Mouse (Mus musculus) hindbrain, embryonic 14.5 days (tissue): ENCODE results near the gene Angptl8. TPM values are rescaled to one million over a fixed set of nuclear protein-coding genes. Genes with fewer than 3 reads are reported as not detected.
"Not testable (repeated sequence)": the region's sequence is repeated elsewhere in the genome, so short reads cannot be mapped to it uniquely, and the experiment has no call there.

Source experiments
- ATAC-seq: fragments of 200-750 bp; cut with Nextera tagmentation; 2 replicates; pipeline ENCODE4 v1.8.0; 2017; ENCODE audit warnings: moderate number of reproducible peaks, mild to moderate bottlenecking, moderate TSS enrichment, moderate library complexity; ENCODE audit not compliant: low FRiP score
- DNase-seq: peaks from one replicate; pipeline ENCODE4 v3.0.0-alpha.2; 2015; ENCODE audit warnings: low spot score
- H3K27ac ChIP-seq: fragments of 300-500 bp; sonication (generic); 2 replicates; pipeline ENCODE4 v1.5.1; 2014; ENCODE audit warnings: mild to moderate bottlenecking, moderate library complexity
- H3K27me3 ChIP-seq: fragments of 300-500 bp; sonication (generic); 2 replicates; pipeline ENCODE4 v1.6.1; 2014; ENCODE audit warnings: mild to moderate bottlenecking, low read length, mixed read lengths; ENCODE audit not compliant: control insufficient read depth, insufficient read depth
- H3K36me3 ChIP-seq: fragments of 300-500 bp; sonication (generic); replicated peaks from 2 replicates; pipeline ENCODE4 v1.6.1; 2014; ENCODE audit not compliant: control insufficient read depth, insufficient read depth
- H3K4me1 ChIP-seq: fragments of 300-500 bp; sonication (generic); replicated peaks from 2 replicates; pipeline ENCODE4 v1.6.1; 2014; ENCODE audit warnings: antibody characterized with exemption, low read length, mixed read lengths; ENCODE audit not compliant: control insufficient read depth, insufficient read depth
- H3K4me2 ChIP-seq: fragments of 300-500 bp; sonication (generic); replicated peaks from 2 replicates; pipeline ENCODE4 v1.6.1; 2014; ENCODE audit warnings: mild to moderate bottlenecking, moderate library complexity
- H3K4me3 ChIP-seq: fragments of 300-500 bp; sonication (generic); replicated peaks from 2 replicates; pipeline ENCODE4 v1.5.1; 2014; ENCODE audit warnings: mild to moderate bottlenecking, low read length
- H3K9ac ChIP-seq: fragments of 300-500 bp; sonication (generic); 2 replicates; pipeline ENCODE4 v1.6.1; 2014
- H3K9me3 ChIP-seq: fragments of 300-500 bp; sonication (generic); 2 replicates; pipeline ENCODE4 v1.6.1; 2016; ENCODE audit warnings: low read length; ENCODE audit not compliant: control insufficient read depth
- WGBS: fragments of 180-500 bp; shearing (Covaris S2); extraction: QIAGEN DNeasy Blood & Tissue Kit; methylation state at CpG from one replicate; pipeline ENCODE4 v1.1.7; 2014; 5-methylcytosine and 5-hydroxymethylcytosine counted together
- polyA plus RNA-seq: library from polyadenylated mRNA; unstranded; fragments of >200 nt; fragmentation: Nextera tagmentation; extraction: Ambion mirVana; gene quantifications from 2 replicates; pipeline ENCODE4 v1.2.1, GENCODE M21; 2014

The Angptl8 gene
- polyA plus RNA-seq: 0.33 and 0.62 TPM in 2 replicates

GRCm38 (mm10) chr9:21835258-21835912 is at the start of gene Angptl8:
Angptl8 (plus strand) TSS chr9:21835510.
- Histone ChIP-seq H3K9me3 (no peaks in the 10 kb centered on the region), H3K9ac (no peak within 1 kb of the TSS), H3K27me3 (no peaks in the 10 kb centered on the region), H3K27ac (no peak within 1 kb of the TSS), H3K4me2 (no peak within 1 kb of the TSS), H3K36me3 (no peaks in the 10 kb centered on the region), H3K4me1 (no peaks in the 10 kb centered on the region), H3K4me3 (no peak within 1 kb of the TSS)
- WGBS: 64% methylated on average over 15 of the region's 15 CpGs
- DNase-seq (no peak), ATAC-seq (no peak)

- not testable (repeated sequence) for H3K4me1 ChIP-seq, H3K36me3 ChIP-seq, H3K27ac ChIP-seq, H3K9me3 ChIP-seq, DNase-seq, H3K27me3 ChIP-seq, H3K4me3 ChIP-seq, H3K4me2 ChIP-seq, H3K9ac ChIP-seq, ATAC-seq
- 79% methylated on average over 1 of the region's 2 CpGs for WGBS
Observed at GRCm38 (mm10) chr9:21786309-21786708, 49.0 kb upstream of the Angptl8 start.

DNA sequence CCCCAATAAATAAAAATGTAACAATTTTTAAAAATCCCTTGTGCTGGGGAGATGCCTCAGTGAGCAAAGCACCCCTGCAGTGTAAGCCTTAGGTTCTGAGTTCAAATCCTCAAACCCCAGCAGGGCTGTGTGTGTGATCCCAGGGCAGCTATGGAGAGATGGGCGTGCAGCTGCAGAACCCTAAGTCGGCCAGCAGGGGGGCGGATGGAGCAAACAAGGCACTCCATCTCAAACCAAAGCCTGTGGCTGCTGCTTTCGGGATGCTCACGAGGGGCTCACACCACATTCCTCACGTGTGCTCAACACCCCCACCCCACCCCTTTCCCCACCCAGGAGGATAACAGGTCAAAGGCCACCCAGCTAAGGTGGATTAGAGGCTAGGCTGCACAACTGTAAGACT is 48.4 kb upstream of the Angptl8 start:
- H3K4me3 ChIP-seq: no peak overlapping the region
- WGBS: 5% methylated on average over 6 of the region's 6 CpGs
- peak; percentile 40; the same call in 1 of the 2 replicates for ATAC-seq
- no peak overlapping the region for H3K27ac ChIP-seq
- H3K4me2 ChIP-seq: no peak overlapping the region
- no peaks in the 10 kb centered on the region for H3K27me3 ChIP-seq
- H3K36me3 ChIP-seq: no peaks in the 10 kb centered on the region
- peak; percentile 64 for DNase-seq
- H3K9ac ChIP-seq: no peak overlapping the region
- no peaks in the 10 kb centered on the region for H3K4me1 ChIP-seq
- no peaks in the 10 kb centered on the region for H3K9me3 ChIP-seq

DNA sequence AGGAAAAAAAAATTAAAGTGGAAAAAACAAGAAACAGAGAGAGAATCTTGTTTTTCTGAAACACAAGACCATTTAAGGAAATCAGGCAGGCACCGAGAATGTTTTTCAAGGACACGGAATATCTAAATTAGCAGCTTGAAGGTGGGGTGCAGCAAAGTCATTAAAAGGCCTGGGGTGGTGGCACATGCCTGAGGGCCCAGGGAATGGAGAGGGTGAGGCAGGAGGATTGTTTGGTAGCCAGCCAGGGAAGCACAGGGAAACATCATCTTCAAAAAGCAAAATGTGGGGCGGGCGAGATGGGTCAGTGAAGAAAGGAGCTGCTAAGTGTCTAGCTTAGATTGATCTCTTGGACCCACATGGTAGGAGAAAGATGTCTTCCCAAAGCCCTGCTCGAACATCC is 47.7 kb upstream of the Angptl8 start:
- H3K4me1 ChIP-seq: no peaks in the 10 kb centered on the region
- DNase-seq (no peak), ATAC-seq (no peak)
- no peak overlapping the region for H3K27ac ChIP-seq
- H3K9ac ChIP-seq: no peak overlapping the region
- 88% methylated on average over 5 of the region's 5 CpGs for WGBS
- H3K27me3 ChIP-seq: no peaks in the 10 kb centered on the region
- H3K9me3 ChIP-seq: no peaks in the 10 kb centered on the region
- H3K4me2 ChIP-seq: no peak overlapping the region
- H3K36me3 ChIP-seq: no peaks in the 10 kb centered on the region
- no peak overlapping the region for H3K4me3 ChIP-seq

GRCm38 (mm10) chr9:21788234-21788633 is 47.1 kb upstream of the Angptl8 start:
- Histone ChIP-seq H3K9ac (no peak overlapping the region), H3K4me2 (no peak overlapping the region), H3K4me1 (peaks cover 4% of the 10 kb centered on the region; the same call in 1 of the 2 replicates), H3K27ac (no peak overlapping the region), H3K4me3 (no peak overlapping the region), H3K27me3 (no peaks in the 10 kb centered on the region), H3K36me3 (no peaks in the 10 kb centered on the region), H3K9me3 (no peaks in the 10 kb centered on the region)
- ATAC-seq: no peak
- WGBS: 75% methylated on average over 9 of the region's 9 CpGs
- DNase-seq: no peak

GRCm38 (mm10) chr9:21791861-21792260 is 43.4 kb upstream of the Angptl8 start:
- no peaks in the 10 kb centered on the region for H3K27me3 ChIP-seq
- no peaks in the 10 kb centered on the region for H3K9me3 ChIP-seq
- H3K4me2 ChIP-seq: no peak overlapping the region
- no peak overlapping the region for H3K4me3 ChIP-seq
- no peaks in the 10 kb centered on the region for H3K36me3 ChIP-seq
- DNase-seq (no peak), ATAC-seq (no peak)
- no peak overlapping the region for H3K9ac ChIP-seq
- H3K27ac ChIP-seq: no peak overlapping the region
- H3K4me1 ChIP-seq: peaks cover 4% of the 10 kb centered on the region; the same call in 1 of the 2 replicates
- WGBS: 73% methylated on average over 8 of the region's 8 CpGs

- WGBS: 35% methylated on average over 8 of the region's 8 CpGs
- H3K27ac ChIP-seq: no peak overlapping the region
- H3K4me3 ChIP-seq: no peak overlapping the region
- no peak overlapping the region for H3K9ac ChIP-seq
- ATAC-seq (peak; percentile 73), DNase-seq (peak; percentile 52)
- no peaks in the 10 kb centered on the region for H3K36me3 ChIP-seq
- no peaks in the 10 kb centered on the region for H3K9me3 ChIP-seq
- H3K4me1 ChIP-seq: peaks cover 4% of the 10 kb centered on the region; the same call in 1 of the 2 replicates
- no peaks in the 10 kb centered on the region for H3K27me3 ChIP-seq
- H3K4me2 ChIP-seq: no peak overlapping the region
Observed at GRCm38 (mm10) chr9:21792644-21793043, 42.7 kb upstream of the Angptl8 start.

- H3K36me3 ChIP-seq, H3K9me3 ChIP-seq, DNase-seq, H3K4me3 ChIP-seq, H3K27me3 ChIP-seq, H3K4me2 ChIP-seq, H3K9ac ChIP-seq, H3K4me1 ChIP-seq, H3K27ac ChIP-seq, ATAC-seq: not testable (repeated sequence)
- WGBS: 98% methylated on average over 6 of the region's 6 CpGs
Observed at GRCm38 (mm10) chr9:21793507-21793906, 41.8 kb upstream of the Angptl8 start.

GRCm38 (mm10) chr9:21794344-21794834 is 40.9 kb upstream of the Angptl8 start:
- no peaks in the 10 kb centered on the region for H3K9me3 ChIP-seq
- no peak overlapping the region for H3K4me2 ChIP-seq
- no peak overlapping the region for H3K27ac ChIP-seq
- H3K27me3 ChIP-seq: no peaks in the 10 kb centered on the region
- DNase-seq (no peak), ATAC-seq (no peak)
- H3K9ac ChIP-seq: no peak overlapping the region
- no peak overlapping the region for H3K4me3 ChIP-seq
- H3K4me1 ChIP-seq: peaks cover 8% of the 10 kb centered on the region; the same call in 1 of the 2 replicates
- H3K36me3 ChIP-seq: no peaks in the 10 kb centered on the region
- WGBS: 96% methylated on average over 18 of the region's 18 CpGs
